Mouse (Mus musculus) lung, embryonic 14.5 days (tissue): ENCODE measurements around the gene Hand1. TPM values are rescaled to one million over a fixed set of nuclear protein-coding genes. Genes with fewer than 3 reads are reported as not detected.
A peak's percentile ranks its signal among the peaks of the same experiment; 100 is the strongest.
"Not testable (repeated sequence)": the region's sequence is repeated elsewhere in the genome, so short reads cannot be mapped to it uniquely, and the experiment has no call there.

Source experiments
- ATAC-seq: fragments of 200-750 bp; cut with Nextera tagmentation; 2 replicates; pipeline ENCODE4 v1.8.0; 2017; ENCODE audit warnings: mild to moderate bottlenecking, moderate TSS enrichment, moderate library complexity; ENCODE audit not compliant: insufficient read depth
- DNase-seq: peaks from one replicate; pipeline ENCODE4 v3.0.0-alpha.2; 2015
- H3K27ac ChIP-seq: fragments of 300-500 bp; sonication (generic); 2 replicates; pipeline ENCODE4 v1.5.1; 2014; ENCODE audit warnings: low read depth, mild to moderate bottlenecking, moderate library complexity
- H3K27me3 ChIP-seq: fragments of 300-500 bp; sonication (generic); 2 replicates; pipeline ENCODE4 v1.6.1; 2014; ENCODE audit warnings: low read length, control low read depth; ENCODE audit not compliant: insufficient read depth
- H3K36me3 ChIP-seq: fragments of 300-500 bp; sonication (generic); 2 replicates; pipeline ENCODE4 v1.6.1; 2014; ENCODE audit warnings: control low read depth; ENCODE audit not compliant: insufficient read depth
- H3K4me1 ChIP-seq: fragments of 300-500 bp; sonication (generic); 2 replicates; pipeline ENCODE4 v1.6.1; 2014; ENCODE audit warnings: antibody characterized with exemption, control low read depth; ENCODE audit not compliant: insufficient read depth
- H3K4me2 ChIP-seq: fragments of 300-500 bp; sonication (generic); 2 replicates; pipeline ENCODE4 v1.6.1; 2014; ENCODE audit warnings: mild to moderate bottlenecking
- H3K4me3 ChIP-seq: fragments of 300-500 bp; sonication (generic); 2 replicates; pipeline ENCODE4 v1.5.1; 2014; ENCODE audit warnings: low read depth, low read length
- H3K9ac ChIP-seq: fragments of 300-500 bp; sonication (generic); 2 replicates; pipeline ENCODE4 v1.6.1; 2014
- H3K9me3 ChIP-seq: fragments of 300-500 bp; sonication (generic); 2 replicates; pipeline ENCODE4 v1.6.1; 2016; ENCODE audit warnings: low read depth, low read length, control low read depth
- CTCF ChIP-seq: IDR thresholded peaks from 2 replicates; pipeline ENCODE4 v1.5.1; 2016; ENCODE audit warnings: antibody characterized with exemption, low read depth
- WGBS: fragments of 180-500 bp; shearing (Covaris S2); extraction: QIAGEN DNeasy Blood & Tissue Kit; methylation state at CpG from one replicate; pipeline ENCODE4 v1.1.7; 2014; 5-methylcytosine and 5-hydroxymethylcytosine counted together
- polyA plus RNA-seq: library from polyadenylated mRNA; unstranded; fragments of >200 nt; fragmentation: Nextera tagmentation; extraction: Ambion mirVana; gene quantifications from 2 replicates; pipeline ENCODE4 v1.2.1, GENCODE M21; 2014

Hand1 gene
- polyA plus RNA-seq, 1 experiment from 2014 or later = not detected

DNA sequence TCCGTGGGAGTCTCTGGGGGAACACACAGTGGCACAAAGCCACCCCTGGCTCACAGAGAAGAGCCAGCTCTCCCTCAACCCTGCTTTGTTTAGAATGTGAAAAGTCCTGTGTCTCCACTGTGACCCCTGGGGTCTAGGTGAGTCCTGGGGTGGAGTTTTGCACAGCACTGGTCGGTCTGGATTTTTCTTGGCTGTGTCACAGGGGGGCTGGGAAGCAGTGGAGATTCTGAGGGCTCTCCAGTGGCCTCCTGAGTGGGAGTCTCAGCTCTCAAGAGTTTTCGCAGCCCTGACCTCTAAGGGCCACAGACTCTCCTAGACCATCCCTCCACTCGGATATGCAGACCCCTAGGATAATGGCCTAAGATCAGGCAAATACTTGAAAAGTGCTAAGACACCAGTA, 25.1 kb upstream of the Hand1 start:
- Histone ChIP-seq H3K36me3 (no peaks in the 10 kb centered on the region), H3K9ac (no peak overlapping the region), H3K4me1 (no peaks in the 10 kb centered on the region), H3K9me3 (no peaks in the 10 kb centered on the region), H3K27me3 (no peaks in the 10 kb centered on the region), H3K4me2 (no peak overlapping the region), H3K27ac (no peak overlapping the region), H3K4me3 (no peak overlapping the region)
- ATAC-seq (no peak), DNase-seq (no peak)
- 34% methylated on average over 4 of the region's 4 CpGs for WGBS
- TF ChIP-seq CTCF = no peak

DNA sequence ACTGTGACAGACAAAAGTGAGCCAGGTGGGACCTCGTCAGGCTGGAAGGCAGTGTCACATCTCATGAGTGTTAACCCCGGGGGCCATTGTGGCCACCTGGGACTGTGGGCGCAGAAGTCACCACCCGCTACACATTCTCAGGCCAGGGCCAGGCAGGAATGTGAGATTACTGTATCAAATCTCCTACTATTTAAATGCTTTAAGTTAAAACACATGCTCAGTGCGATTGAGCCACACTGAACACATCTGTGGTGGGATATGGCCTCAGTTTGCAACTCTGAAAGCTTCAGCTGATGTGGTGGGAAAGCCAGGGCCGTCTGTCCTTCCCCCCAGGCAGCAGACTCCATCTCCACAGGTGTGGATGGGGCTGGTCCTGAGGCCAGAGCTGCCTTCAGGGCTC, 21.0 kb upstream of the Hand1 start:
- DNase-seq = no peak
- ATAC-seq = no peak
- Histone ChIP-seq H3K9me3 (no peaks in the 10 kb centered on the region), H3K4me3 (no peak overlapping the region), H3K4me2 (no peak overlapping the region), H3K27me3 (no peaks in the 10 kb centered on the region), H3K36me3 (no peaks in the 10 kb centered on the region), H3K4me1 (no peaks in the 10 kb centered on the region), H3K27ac (no peak overlapping the region), H3K9ac (no peak overlapping the region)
- whole genome bisulfite sequencing = 67% methylated on average over 6 of the region's 6 CpGs
- no peak for TF ChIP-seq CTCF

DNA sequence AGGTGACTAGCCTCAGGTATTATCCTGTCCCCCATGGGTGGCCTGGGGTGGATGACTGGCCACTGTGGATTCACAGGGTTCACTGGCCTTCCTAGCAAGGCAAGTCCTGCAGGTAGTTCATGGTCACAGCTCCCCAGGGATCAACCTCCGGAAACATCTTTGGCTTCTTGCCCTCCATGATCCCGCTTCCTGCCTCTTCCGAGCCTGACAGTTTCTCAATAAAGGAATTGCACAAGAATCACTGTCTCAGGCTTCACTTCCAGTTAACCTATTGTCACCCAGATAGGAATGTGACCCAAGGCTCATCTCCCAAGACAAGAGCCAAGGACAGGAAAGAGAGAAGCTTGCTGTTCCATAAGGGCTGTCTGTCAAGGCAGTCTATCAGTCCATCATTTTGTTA, 18.3 kb upstream of the Hand1 start:
- Histone ChIP-seq H3K4me1 (no peaks in the 10 kb centered on the region), H3K9me3 (no peaks in the 10 kb centered on the region), H3K4me3 (no peak overlapping the region), H3K9ac (no peak overlapping the region), H3K27ac (no peak overlapping the region), H3K36me3 (no peaks in the 10 kb centered on the region), H3K4me2 (no peak overlapping the region), H3K27me3 (no peaks in the 10 kb centered on the region)
- DNase-seq (peak; percentile 34), ATAC-seq (no peak)
- 18% methylated on average over 3 of the region's 3 CpGs for WGBS
- TF ChIP-seq CTCF = no peak

DNA sequence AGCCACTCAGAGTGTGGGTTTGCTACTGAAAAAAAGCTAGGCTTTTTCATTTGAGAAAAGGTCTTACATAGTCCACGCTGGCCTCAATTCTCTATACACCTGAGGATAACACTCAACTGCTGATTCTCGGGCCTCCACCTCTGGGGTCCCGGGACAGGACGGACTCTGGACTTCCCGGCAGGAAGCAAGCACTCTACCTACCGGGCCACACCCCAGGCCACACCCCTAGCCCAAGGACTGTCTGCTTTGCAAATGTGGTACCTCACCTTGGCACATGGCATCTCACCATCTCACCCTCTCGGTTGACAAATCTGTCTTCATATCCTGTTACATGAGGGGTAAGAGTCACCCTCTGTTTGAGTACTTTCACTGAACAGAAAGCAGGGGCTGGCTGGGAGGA, 17.7 kb upstream of the Hand1 start:
- TF ChIP-seq CTCF = no peak
- DNase-seq = no peak
- Histone ChIP-seq H3K4me1 (no peaks in the 10 kb centered on the region), H3K4me3 (no peak overlapping the region), H3K36me3 (no peaks in the 10 kb centered on the region), H3K27ac (no peak overlapping the region), H3K9ac (no peak overlapping the region), H3K27me3 (no peaks in the 10 kb centered on the region), H3K9me3 (no peaks in the 10 kb centered on the region), H3K4me2 (no peak overlapping the region)
- no peak for ATAC-seq
- 42% methylated on average over 7 of the region's 7 CpGs for WGBS

DNA sequence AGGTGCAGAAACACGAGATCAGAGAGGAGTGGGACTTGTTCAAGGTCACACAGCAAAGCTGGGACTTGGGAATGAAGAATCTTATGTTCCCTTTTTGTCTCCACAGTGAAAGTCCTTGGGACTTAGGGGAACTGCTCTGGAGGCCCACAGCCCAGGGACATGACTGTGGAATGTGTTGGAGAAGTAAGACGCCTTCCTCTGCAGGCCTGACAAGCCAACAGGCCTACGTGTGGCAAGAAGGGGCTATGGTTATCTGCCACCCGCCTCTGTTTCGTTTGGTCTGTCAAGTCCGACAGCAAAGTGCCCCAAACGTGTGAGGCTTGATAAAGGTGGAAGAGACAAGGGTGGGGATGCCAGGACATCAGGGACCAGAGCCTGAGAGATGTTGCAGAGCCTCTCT, 14.8 kb upstream of the Hand1 start:
- H3K9me3 ChIP-seq = no peaks in the 10 kb centered on the region
- H3K36me3 ChIP-seq = no peaks in the 10 kb centered on the region
- no peak overlapping the region for H3K4me3 ChIP-seq
- no peak overlapping the region for H3K4me2 ChIP-seq
- DNase-seq (no peak), ATAC-seq (no peak)
- WGBS = 40% methylated on average over 7 of the region's 7 CpGs
- H3K9ac ChIP-seq = no peak overlapping the region
- peaks cover 4% of the 10 kb centered on the region for H3K27me3 ChIP-seq
- no peak for TF ChIP-seq CTCF
- no peak overlapping the region for H3K27ac ChIP-seq
- H3K4me1 ChIP-seq = no peaks in the 10 kb centered on the region

DNA sequence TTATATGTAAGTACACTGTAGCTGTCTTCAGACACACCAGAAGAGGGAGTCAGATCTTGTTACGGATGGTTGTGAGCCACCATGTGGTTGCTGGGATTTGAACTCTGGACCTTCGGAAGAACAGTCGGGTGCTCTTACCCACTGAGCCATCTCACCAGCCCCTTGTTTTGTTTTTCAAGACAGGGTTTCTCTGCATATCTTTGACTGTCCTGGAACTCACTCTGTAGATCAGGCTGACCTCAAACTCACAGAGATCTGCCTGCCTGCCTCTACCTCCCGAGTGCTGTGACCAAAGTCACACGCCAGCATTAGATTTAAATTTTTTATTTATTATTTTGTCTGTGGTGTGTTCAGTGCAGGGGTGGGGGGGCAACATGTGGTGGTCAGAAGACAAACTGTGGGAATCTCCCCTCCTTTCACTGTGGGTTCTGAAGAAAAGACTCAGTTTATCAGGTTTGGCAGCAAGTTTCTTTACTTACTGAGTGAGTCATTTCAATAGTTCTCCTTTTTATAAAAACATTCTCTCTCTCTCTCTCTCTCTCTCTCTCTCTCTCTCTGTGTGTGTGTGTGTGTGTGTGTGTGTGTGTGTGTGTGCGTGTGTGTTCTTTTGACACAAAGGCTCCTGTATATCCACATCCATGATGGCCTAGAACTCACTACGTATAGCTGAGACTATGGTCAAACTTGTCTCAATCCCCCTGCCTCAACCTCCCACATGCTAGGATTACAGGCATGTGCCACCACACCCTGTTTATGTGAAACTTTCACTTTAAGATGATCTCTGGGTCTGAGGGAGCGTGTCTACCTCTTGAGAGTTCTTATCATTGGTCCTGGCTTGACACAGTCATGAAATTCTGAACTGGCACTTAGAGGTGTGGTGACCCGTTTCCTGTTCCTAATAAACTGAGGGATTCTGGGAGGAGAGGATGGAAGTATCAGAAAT, 14.1 kb upstream of the Hand1 start:
- H3K4me2 ChIP-seq, H3K4me1 ChIP-seq, H3K27me3 ChIP-seq, H3K9me3 ChIP-seq, ATAC-seq, DNase-seq, H3K9ac ChIP-seq, H3K27ac ChIP-seq, H3K36me3 ChIP-seq, H3K4me3 ChIP-seq: not testable (repeated sequence)
- 74% methylated on average over 8 of the region's 9 CpGs for WGBS

DNA sequence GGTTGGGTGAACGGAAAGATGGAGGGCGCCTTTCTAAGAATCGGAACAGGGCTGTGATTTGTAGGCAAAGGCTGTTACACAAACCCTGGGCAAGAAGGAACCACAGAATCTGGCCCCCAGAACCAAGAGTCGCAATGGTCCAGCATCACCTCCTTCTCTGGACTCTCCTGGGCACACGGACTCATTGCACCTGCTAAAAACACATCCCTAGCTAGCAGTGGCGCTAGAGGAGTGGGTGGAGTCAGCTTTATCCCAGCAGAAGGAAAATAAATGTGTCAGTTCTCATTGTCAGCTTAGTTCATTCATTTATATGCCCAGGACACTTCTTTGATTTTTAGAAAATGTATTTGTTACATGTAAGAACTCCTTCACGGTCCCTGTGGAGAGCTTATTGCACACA, 8.8 kb upstream of the Hand1 start:
- no peak overlapping the region for H3K9ac ChIP-seq
- no peak for TF ChIP-seq CTCF
- H3K36me3 ChIP-seq = no peaks in the 10 kb centered on the region
- H3K4me1 ChIP-seq = no peaks in the 10 kb centered on the region
- H3K9me3 ChIP-seq = no peaks in the 10 kb centered on the region
- WGBS = 31% methylated on average over 7 of the region's 7 CpGs
- H3K27ac ChIP-seq = no peak overlapping the region
- DNase-seq (no peak), ATAC-seq (no peak)
- no peak overlapping the region for H3K4me3 ChIP-seq
- peaks cover 60% of the 10 kb centered on the region for H3K27me3 ChIP-seq
- H3K4me2 ChIP-seq = no peak overlapping the region
